8 mouse cellular contexts compared by ENCODE assay signal in genomic region chr4:53738956-53739616, GRCm38 (mm10). TPM values are rescaled to one million over a fixed set of nuclear protein-coding genes. Genes with fewer than 3 reads are reported as not detected.
DNase-seq lines count a peak whose midpoint lies in the region; ATAC-seq and TF ChIP-seq lines count a peak whose summit lies in the region.
"Had no signal": no experiment of that assay in that cellular context is flagged by ENCODE, and none has a peak within 500 bp of the region (broad histone marks: within the 10 kb centered on the region; RNA-seq: fewer than 3 reads in every experiment).

No protein-coding gene starts in this region.

- no peak for TF ChIP-seq EP300 in MEL (IDR thresholded peaks at IDR 0.05; ENCODE audit: low read depth in 1 of 2, low read length in 2 of 2)

- 0 out of 2 replicates have a peak, but pooled peaks have one; percentile 33 for TF ChIP-seq CTCF in liver, adult 2 months (IDR thresholded peaks at IDR 0.05; ENCODE audit: low read depth, low read length)
- peak in 2 of 3 experiments; percentile 57 to 79; a peak in 4 of 6 replicates for TF ChIP-seq CTCF in MEL (IDR thresholded peaks at IDR 0.05 in 2 of 3, conservative IDR thresholded peaks at IDR 0.05 in 1 of 3; ENCODE audit: control insufficient read depth in 1 of 3, insufficient read depth in 1 of 3, low read depth in 2 of 3, low read length in 3 of 3, poor library complexity in 1 of 3, severe bottlenecking in 1 of 3)

- peak; percentile 31 for DNase-seq in liver, adult 2 months (ENCODE audit: extremely low read depth, low read depth, low spot score)
- DNase-seq in liver (no peak), MEL (ENCODE audit: low read depth, low spot score) (peak; percentile 71)
- peak; percentile 8 for DNase-seq in cerebellum, adult 11 months
- DNase-seq in heart, postnatal 10 days = peak; percentile 69 to 78
- peak; percentile 48 to 63 for DNase-seq in layer of hippocampus, postnatal 10 days (ENCODE audit: low spot score in 2 of 2)

- no peaks in the 10 kb centered on the region for H3K27me3 ChIP-seq in liver, adult 2 months (ENCODE audit: control insufficient read depth, insufficient read depth, low read length)
- no peaks in the 10 kb centered on the region for H3K27me3 ChIP-seq in MEL (ENCODE audit: control insufficient read depth in 1 of 2, insufficient read depth in 2 of 2, low read length in 2 of 2)
- no peaks in the 10 kb centered on the region for H3K27me3 ChIP-seq in midbrain, embryonic 16.5 days (ENCODE audit: control insufficient read depth, insufficient read depth, low read depth, low read length)

- peaks cover 14% of the 10 kb centered on the region; the same call in 1 of the 2 replicates for H3K36me3 ChIP-seq in liver, adult 2 months (ENCODE audit: control insufficient read depth, insufficient read depth, low read length)
- H3K36me3 ChIP-seq in MEL (ENCODE audit: control insufficient read depth in 1 of 2, insufficient read depth in 2 of 2, low read length in 2 of 2) = no peaks in the 10 kb centered on the region; a peak in 1 of 4 replicates
- peaks cover 9% of the 10 kb centered on the region; the same call in 1 of the 2 replicates for H3K36me3 ChIP-seq in midbrain, embryonic 16.5 days (ENCODE audit: control insufficient read depth, insufficient read depth, low read length)

- intact Hi-C loops in heart, postnatal 10 days (cut with DNase I) = loop anchor here (1.0 to 5.0 kb wide), 2 partner anchors 106 to 178 kb away; no protein-coding TSS in a partner anchor

- H3K4me2 ChIP-seq in midbrain, embryonic 16.5 days (ENCODE audit: low read length) = no peak overlapping the region

- 53% methylated on average over 6 of the region's 6 CpGs for WGBS in liver, adult 2 months
- WGBS in midbrain, embryonic 16.5 days = 25% methylated on average over 6 of the region's 6 CpGs

- no peaks in the 10 kb centered on the region for H3K79me2 ChIP-seq in liver, adult 2 months (ENCODE audit: control insufficient read depth, insufficient read depth, low read length)
- no peaks in the 10 kb centered on the region for H3K79me2 ChIP-seq in MEL (ENCODE audit: control insufficient read depth, insufficient read depth, low read length, poor library complexity)

- TF ChIP-seq RAD21 in MEL (IDR thresholded peaks at IDR 0.05; ENCODE audit: low read depth, low read length) = peak; percentile 79

- no peaks in the 10 kb centered on the region for H3K4me1 ChIP-seq in liver, adult 2 months (ENCODE audit: control insufficient read depth, insufficient read depth, low read length)
- H3K4me1 ChIP-seq in MEL (ENCODE audit: control insufficient read depth in 1 of 2, insufficient read depth in 2 of 2, low read length in 2 of 2) = no peaks in the 10 kb centered on the region
- no peaks in the 10 kb centered on the region for H3K4me1 ChIP-seq in midbrain, embryonic 16.5 days (ENCODE audit: control insufficient read depth, insufficient read depth, low read length)

- H3K27ac ChIP-seq in liver, adult 2 months (replicated peaks; ENCODE audit: insufficient read depth, low read depth, low read length) = no peak overlapping the region
- no peak overlapping the region for H3K27ac ChIP-seq in MEL (ENCODE audit: control insufficient read depth, low read depth, low read length)
- H3K27ac ChIP-seq in midbrain, embryonic 16.5 days (ENCODE audit: low read length) = no peak overlapping the region

- peak; percentile 87 for ATAC-seq in midbrain, embryonic 16.5 days

- H3K9me3 ChIP-seq in MEL (replicated peaks; ENCODE audit: insufficient read depth, low read length) = no peaks in the 10 kb centered on the region
- no peaks in the 10 kb centered on the region for H3K9me3 ChIP-seq in midbrain, embryonic 16.5 days (replicated peaks; ENCODE audit: control insufficient read depth, low read length, poor library complexity, severe bottlenecking)

- no peak overlapping the region for H3K9ac ChIP-seq in liver, adult 2 months (ENCODE audit: low read depth, low read length)
- H3K9ac ChIP-seq in MEL (ENCODE audit: control insufficient read depth, low read depth, low read length, poor library complexity, severe bottlenecking) = no peak overlapping the region
- no peak overlapping the region for H3K9ac ChIP-seq in midbrain, embryonic 16.5 days (ENCODE audit: low read depth, low read length)

- no peak for TF ChIP-seq POLR2A in liver, adult 2 months (IDR thresholded peaks at IDR 0.05; ENCODE audit: extremely low read depth, insufficient read depth, low read length)
- no peak for TF ChIP-seq POLR2A in MEL (IDR thresholded peaks at IDR 0.05; ENCODE audit: control insufficient read depth in 1 of 2, insufficient read depth in 1 of 2, low read depth in 1 of 2, low read length in 2 of 2, poor library complexity in 1 of 2)

- H3K4me3 ChIP-seq in liver, adult 2 months (ENCODE audit: insufficient read depth, low read depth, low read length) = no peak overlapping the region
- H3K4me3 ChIP-seq in MEL (ENCODE audit: control insufficient read depth in 1 of 2, insufficient read depth in 1 of 2, low read depth in 2 of 2, low read length in 2 of 2) = no peak overlapping the region
- H3K4me3 ChIP-seq in midbrain, embryonic 16.5 days (ENCODE audit: low read depth, low read length) = no peak overlapping the region
- H3K4me3 ChIP-seq: myocyte had no signal

TF ChIP-seq in MEL, 35 proteins besides CTCF, POLR2A, EP300 and RAD21:
- TF ChIP-seq ZC3H11A (IDR thresholded peaks at IDR 0.05; ENCODE audit: low read depth, low read length) (peak; percentile 43; the same call in 1 of the 2 replicates), SIN3A (IDR thresholded peaks at IDR 0.05; ENCODE audit: low read length) (no peak), SMC3 (IDR thresholded peaks at IDR 0.05; ENCODE audit: low read depth, low read length) (peak; percentile 68)

RNA-seq across cellular contexts. Expression of gene Fktn, which starts 25.3 kb away (rescaled TPM):
- 5.6 and 5.8 TPM in 2 replicates for total RNA-seq in liver, adult 2 months (2014; rRNA removed)
- polyA plus RNA-seq in liver, adult 2 months (2012; rRNA removed) = 2.0 and 2.3 TPM in 2 replicates
- total RNA-seq in MEL (2012; rRNA removed) = 5.0 and 5.5 TPM in 2 replicates
- 1 to 10 TPM in 1 of 2 experiments, not detected in 1; 7.0 TPM for polyA plus RNA-seq in MEL (2012; ENCODE audit: insufficient read depth in 1 of 2, insufficient read length in 2 of 2, low read depth in 1 of 2, low replicate concordance in 2 of 2, missing spikeins in 1 of 2)
- total RNA-seq in heart, postnatal 10 days (2021) = 10 to 100 TPM; 13.1 to 15.0 TPM
- 10 to 100 TPM; 27.1 to 27.7 TPM for total RNA-seq in layer of hippocampus, postnatal 10 days (2021)
- polyA plus RNA-seq in midbrain, embryonic 16.5 days (2015; fragmentation: Nextera tagmentation; extraction: Ambion mirVana) = 25.9 and 27.0 TPM in 2 replicates

RNA-seq across cellular contexts. Expression of gene Tal2, which starts 40.4 kb away (rescaled TPM):
- total RNA-seq in liver, adult 2 months (2014; rRNA removed) = under 0.01 TPM in 1 of 2 replicates, not detected in the other
- polyA plus RNA-seq in liver, adult 2 months (2012; rRNA removed) = not detected in 2 replicates
- total RNA-seq in MEL (2012; rRNA removed) = not detected in 2 replicates
- under 1 TPM in 1 of 2 experiments, not detected in 1; 0.03 TPM for polyA plus RNA-seq in MEL (2012; ENCODE audit: insufficient read depth in 1 of 2, insufficient read length in 2 of 2, low read depth in 1 of 2, low replicate concordance in 2 of 2, missing spikeins in 1 of 2)
- under 1 TPM in 1 of 2 experiments, not detected in 1; 0.22 TPM for total RNA-seq in heart, postnatal 10 days (2021)
- total RNA-seq in layer of hippocampus, postnatal 10 days (2021) = under 1 TPM in 1 of 2 experiments, not detected in 1; 0.25 TPM
- polyA plus RNA-seq in midbrain, embryonic 16.5 days (2015; fragmentation: Nextera tagmentation; extraction: Ambion mirVana) = 2.0 and 2.3 TPM in 2 replicates
